Mouse (Mus musculus): ENCODE results near the gene Trim2. TPM values are rescaled to one million over a fixed set of nuclear protein-coding genes. Genes with fewer than 3 reads are reported as not detected.

Gene Trim2
- polyA plus RNA-seq, 1 experiment from 2014 or later, result 138 TPM

DNA sequence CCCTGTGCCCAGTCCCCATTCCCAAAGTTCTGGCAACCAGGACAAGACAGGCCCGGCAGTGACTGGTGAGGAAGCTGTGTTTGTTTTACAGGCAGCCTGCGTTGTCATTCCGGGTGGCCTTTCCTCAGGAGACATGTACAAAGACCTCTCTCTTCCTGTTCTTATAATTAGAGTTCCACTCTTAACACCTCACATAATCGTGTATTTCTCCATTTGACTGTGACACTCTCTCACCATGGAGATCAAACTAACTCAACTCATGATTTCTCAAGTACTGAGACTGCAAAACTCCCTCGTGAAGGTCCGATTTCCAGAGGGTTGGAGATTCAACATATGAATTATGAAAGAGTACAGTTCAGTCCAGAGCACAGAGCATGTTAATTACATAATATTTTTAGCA lies 170.7 kb downstream of the Trim2 start:
- Histone ChIP-seq H3K4me1 (no peaks in the 10 kb centered on the region), H3K27me3 (no peaks in the 10 kb centered on the region), H3K36me3 (ENCODE audit: poor library complexity, severe bottlenecking) (no peaks in the 10 kb centered on the region), H3K4me2 (no peak overlapping the region), H3K9ac (no peak overlapping the region), H3K9me3 (replicated peaks) (no peaks in the 10 kb centered on the region), H3K27ac (no peak overlapping the region), H3K4me3 (no peak overlapping the region)
- WGBS, result 76% methylated on average over 6 of the region's 6 CpGs
- ATAC-seq, result no peak

DNA sequence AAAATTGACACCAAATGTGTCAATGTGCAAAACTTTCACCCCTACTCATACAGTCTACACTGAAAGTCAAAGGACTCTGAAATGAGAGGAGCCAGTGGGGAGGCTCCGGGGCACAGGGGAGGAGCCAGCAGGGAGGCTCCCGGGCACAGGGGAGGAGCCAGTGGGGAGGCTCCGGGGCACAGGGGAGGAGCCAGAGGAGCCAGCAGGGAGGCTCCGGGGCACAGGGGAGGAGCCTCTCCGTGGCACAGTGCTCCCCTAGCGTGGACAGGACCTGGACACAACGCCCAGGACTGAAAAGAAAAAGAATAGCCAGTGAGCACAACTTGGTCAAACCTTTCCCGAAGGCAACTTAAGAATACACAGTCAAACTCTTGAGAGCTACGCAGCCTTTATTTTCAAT lies 171.3 kb downstream of the Trim2 start:
- no peak; the same call in 1 of the 2 replicates for ATAC-seq
- 31% methylated on average over 9 of the region's 9 CpGs for WGBS
- H3K36me3 ChIP-seq (ENCODE audit: poor library complexity, severe bottlenecking), result no peaks in the 10 kb centered on the region
- H3K9ac ChIP-seq, result no peak overlapping the region
- H3K9me3 ChIP-seq (replicated peaks), result no peaks in the 10 kb centered on the region
- no peak overlapping the region for H3K27ac ChIP-seq
- H3K4me3 ChIP-seq, result no peak overlapping the region
- H3K4me2 ChIP-seq, result no peak overlapping the region
- no peaks in the 10 kb centered on the region for H3K27me3 ChIP-seq
- H3K4me1 ChIP-seq, result no peaks in the 10 kb centered on the region

DNA sequence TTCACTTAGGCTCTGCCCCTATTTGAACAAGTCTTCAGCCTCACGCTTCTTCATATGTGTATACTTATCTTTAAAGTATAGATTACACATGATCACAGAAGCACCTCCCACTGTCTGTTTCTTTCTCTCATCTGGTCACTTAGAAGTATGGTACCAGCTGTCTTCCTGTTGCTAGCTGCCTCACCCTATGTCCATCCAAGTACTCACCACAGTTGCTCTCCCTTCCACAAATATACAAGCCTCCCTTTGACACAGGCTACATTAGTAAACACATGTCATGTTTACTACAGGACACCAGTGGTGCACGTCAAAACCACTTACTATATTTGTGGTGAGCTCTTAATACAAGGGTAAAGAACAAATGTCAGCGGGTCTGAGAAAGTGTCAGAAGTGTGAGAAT lies 175.3 kb downstream of the Trim2 start:
- Histone ChIP-seq H3K4me3 (no peak overlapping the region), H3K9ac (no peak overlapping the region), H3K27ac (no peak overlapping the region), H3K27me3 (no peaks in the 10 kb centered on the region), H3K4me2 (no peak overlapping the region), H3K9me3 (replicated peaks) (no peaks in the 10 kb centered on the region), H3K4me1 (no peaks in the 10 kb centered on the region), H3K36me3 (ENCODE audit: poor library complexity, severe bottlenecking) (no peaks in the 10 kb centered on the region)
- ATAC-seq, result no peak
- WGBS, result 93% methylated on average over 3 of the region's 3 CpGs

DNA sequence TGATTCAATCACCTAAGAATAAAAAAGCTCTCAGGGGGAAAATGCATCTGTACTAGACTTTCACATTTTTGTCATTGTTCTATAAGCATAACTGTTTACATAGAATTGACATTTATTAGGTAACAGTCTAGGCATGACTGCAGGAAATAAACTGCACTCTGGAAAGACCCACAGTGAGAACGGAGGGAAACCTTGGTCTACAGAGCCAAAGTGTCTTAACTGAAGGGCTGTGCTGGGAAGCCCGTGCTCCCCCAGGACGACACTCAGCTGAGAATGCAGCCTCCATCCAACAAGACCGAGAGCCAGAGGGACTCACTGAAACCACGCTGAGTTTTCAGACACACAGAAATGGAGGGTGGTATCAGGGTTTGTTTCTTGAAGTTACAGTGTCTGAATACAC lies 175.9 kb downstream of the Trim2 start:
- H3K9ac ChIP-seq, result no peak overlapping the region
- no peak for ATAC-seq
- no peak overlapping the region for H3K27ac ChIP-seq
- 82% methylated on average over 5 of the region's 5 CpGs for WGBS
- no peaks in the 10 kb centered on the region for H3K9me3 ChIP-seq (replicated peaks)
- H3K36me3 ChIP-seq (ENCODE audit: poor library complexity, severe bottlenecking), result no peaks in the 10 kb centered on the region
- H3K4me1 ChIP-seq, result no peaks in the 10 kb centered on the region
- no peaks in the 10 kb centered on the region for H3K27me3 ChIP-seq
- H3K4me2 ChIP-seq, result no peak overlapping the region
- H3K4me3 ChIP-seq, result no peak overlapping the region

DNA sequence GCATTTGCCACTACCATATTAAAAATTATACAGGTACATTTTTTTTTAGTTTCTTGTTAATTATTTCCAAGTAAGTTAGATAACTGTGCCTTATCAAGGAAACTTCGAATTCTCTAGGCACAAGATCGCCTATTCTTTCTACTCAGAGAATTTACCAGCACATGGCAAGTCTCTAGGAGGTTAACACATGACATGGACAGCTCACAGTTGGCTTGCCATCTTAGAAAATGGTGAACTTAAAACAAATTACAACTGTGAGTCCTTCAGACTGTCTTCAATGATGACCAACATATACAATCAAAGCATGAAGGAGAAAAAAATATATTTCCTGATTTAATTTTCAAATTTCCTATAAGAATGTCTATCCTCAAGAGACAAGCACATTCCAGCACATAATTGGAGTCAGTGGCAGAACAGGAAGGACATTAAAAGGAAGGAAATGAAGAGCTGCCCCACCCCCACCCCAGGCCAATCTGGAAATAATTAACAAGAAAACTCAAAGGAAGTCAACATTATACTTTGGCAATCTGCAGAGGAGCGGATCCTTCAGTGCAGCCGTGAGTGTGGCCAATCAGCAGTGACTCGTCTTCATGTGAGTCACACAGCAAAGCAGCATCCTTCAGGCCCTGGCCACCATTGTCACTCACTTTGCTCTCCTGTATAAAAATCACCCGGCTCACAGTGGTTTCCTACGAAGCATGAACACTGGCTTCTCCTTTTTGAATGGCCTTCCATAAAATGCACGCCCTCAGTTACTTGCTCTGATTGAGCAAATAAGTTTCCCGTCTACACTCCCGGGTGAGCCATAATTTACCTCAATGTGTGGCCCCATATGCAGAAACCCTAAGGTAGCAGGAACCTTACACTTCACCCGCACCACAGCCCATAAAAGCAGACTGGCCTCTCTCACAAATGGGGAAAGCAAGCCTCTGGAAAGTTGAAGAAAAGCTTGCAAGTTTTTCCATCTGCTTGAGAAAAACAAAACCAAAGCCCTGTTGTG lies 177.5 kb downstream of the Trim2 start:
- no peaks in the 10 kb centered on the region for H3K4me1 ChIP-seq
- no peaks in the 10 kb centered on the region for H3K27me3 ChIP-seq
- no peak overlapping the region for H3K4me2 ChIP-seq
- 79% methylated on average over 11 of the region's 11 CpGs for WGBS
- H3K9me3 ChIP-seq (replicated peaks), result no peaks in the 10 kb centered on the region
- no peak overlapping the region for H3K27ac ChIP-seq
- no peaks in the 10 kb centered on the region for H3K36me3 ChIP-seq (ENCODE audit: poor library complexity, severe bottlenecking)
- ATAC-seq, result no peak
- no peak overlapping the region for H3K9ac ChIP-seq
- H3K4me3 ChIP-seq, result no peak overlapping the region

DNA sequence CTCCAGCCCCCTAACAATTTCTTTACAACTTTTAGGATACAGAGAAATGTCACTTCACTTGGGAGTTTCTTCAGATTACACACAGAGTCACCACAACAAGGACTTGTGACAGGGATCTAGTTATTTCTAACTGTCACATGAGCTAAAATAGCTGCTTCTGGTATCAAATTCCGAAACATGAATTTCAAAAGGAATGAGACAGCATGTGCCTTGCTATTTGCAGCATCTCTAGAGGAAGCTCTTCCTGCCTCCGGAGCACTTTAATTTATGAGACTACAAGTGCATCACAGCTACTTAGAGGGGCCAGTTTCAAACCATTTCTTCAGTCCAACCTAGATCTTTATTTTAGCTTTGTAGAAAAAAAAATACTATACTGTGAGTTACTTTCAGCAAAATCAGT lies 179.2 kb downstream of the Trim2 start:
- ATAC-seq, result no peak
- H3K4me2 ChIP-seq, result no peak overlapping the region
- H3K4me1 ChIP-seq, result no peaks in the 10 kb centered on the region
- no peaks in the 10 kb centered on the region for H3K36me3 ChIP-seq (ENCODE audit: poor library complexity, severe bottlenecking)
- no peak overlapping the region for H3K9ac ChIP-seq
- no peak overlapping the region for H3K4me3 ChIP-seq
- H3K27ac ChIP-seq, result no peak overlapping the region
- H3K9me3 ChIP-seq (replicated peaks), result no peaks in the 10 kb centered on the region
- H3K27me3 ChIP-seq, result no peaks in the 10 kb centered on the region
- 91% methylated on average over 2 of the region's 2 CpGs for WGBS

DNA sequence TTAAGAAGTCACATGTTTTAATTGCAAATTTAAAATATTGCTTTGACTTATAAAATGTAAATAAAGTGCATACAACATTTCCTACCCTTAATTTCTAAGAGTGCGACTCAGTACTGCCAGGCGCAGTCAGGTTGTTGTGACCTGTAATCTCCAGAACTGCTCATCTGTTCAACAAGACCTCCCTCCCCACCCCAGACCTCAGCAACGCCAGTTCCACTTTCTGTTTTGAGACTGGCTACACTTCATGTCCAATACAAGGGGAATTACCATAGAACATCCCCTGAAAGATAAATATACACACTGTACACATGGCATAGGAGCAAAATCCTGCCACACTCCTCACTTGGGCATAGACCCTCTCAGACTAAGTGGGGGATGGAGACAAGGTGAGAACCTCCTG lies 180.0 kb downstream of the Trim2 start:
- H3K27ac ChIP-seq, result no peak overlapping the region
- H3K9ac ChIP-seq, result no peak overlapping the region
- no peak overlapping the region for H3K4me2 ChIP-seq
- no peaks in the 10 kb centered on the region for H3K4me1 ChIP-seq
- no peaks in the 10 kb centered on the region for H3K36me3 ChIP-seq (ENCODE audit: poor library complexity, severe bottlenecking)
- ATAC-seq, result no peak
- WGBS, result 90% methylated on average over 3 of the region's 3 CpGs
- H3K27me3 ChIP-seq, result no peaks in the 10 kb centered on the region
- no peak overlapping the region for H3K4me3 ChIP-seq
- no peaks in the 10 kb centered on the region for H3K9me3 ChIP-seq (replicated peaks)

DNA sequence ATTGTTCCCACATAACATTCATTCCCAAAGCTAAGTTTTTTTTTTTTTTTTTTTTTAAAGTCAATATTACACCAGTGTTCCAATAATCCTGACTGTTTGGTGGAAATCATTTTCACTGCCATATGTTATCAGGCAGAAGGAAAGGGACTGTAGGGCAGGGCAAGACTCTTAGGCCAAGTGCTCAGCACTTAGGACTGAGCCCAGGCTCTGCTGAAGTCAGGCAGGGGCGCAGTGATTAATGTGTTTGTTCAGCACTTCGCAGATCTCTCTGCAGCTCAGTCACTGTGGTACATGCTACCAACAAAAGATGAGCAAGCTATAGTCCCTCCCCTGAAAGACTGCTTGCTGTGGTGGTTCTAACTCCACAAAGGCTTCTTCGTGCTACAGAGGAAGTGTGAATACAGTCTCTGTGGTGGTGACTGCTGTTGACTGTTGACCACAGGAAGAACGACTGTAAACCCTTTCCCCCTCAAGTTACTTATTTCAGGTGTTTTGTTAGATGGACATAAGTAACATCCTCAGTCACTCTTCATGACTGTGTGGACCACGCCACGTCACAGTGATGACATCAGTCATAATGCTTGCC lies 180.9 kb downstream of the Trim2 start:
- H3K9ac ChIP-seq, result no peak overlapping the region
- H3K4me1 ChIP-seq, result no peaks in the 10 kb centered on the region
- H3K4me3 ChIP-seq, result no peak overlapping the region
- no peak overlapping the region for H3K4me2 ChIP-seq
- H3K9me3 ChIP-seq (replicated peaks), result no peaks in the 10 kb centered on the region
- WGBS, result 80% methylated on average over 6 of the region's 6 CpGs
- no peaks in the 10 kb centered on the region for H3K36me3 ChIP-seq (ENCODE audit: poor library complexity, severe bottlenecking)
- H3K27me3 ChIP-seq, result no peaks in the 10 kb centered on the region
- no peak for ATAC-seq
- no peak overlapping the region for H3K27ac ChIP-seq

DNA sequence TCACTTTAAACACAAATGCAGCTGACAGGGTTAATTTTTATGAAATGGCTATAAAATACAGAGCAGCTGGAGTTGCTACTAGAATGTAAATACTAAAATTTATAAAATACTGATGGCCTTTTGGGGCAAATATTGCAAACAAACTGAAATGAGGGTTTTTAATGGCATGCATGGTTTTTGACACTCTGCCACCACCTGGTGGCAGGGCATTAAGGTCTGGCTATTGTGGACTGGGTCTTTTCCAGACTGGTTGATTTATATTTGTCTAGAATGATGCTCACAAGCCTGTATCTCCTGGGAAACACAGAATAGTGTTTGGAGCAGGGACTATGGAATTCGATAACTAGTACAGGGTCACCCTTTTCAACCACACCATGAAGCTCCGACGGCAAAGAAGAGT lies 183.2 kb downstream of the Trim2 start:
- Histone ChIP-seq H3K36me3 (ENCODE audit: poor library complexity, severe bottlenecking) (no peaks in the 10 kb centered on the region), H3K9ac (no peak overlapping the region), H3K4me2 (no peak overlapping the region), H3K4me3 (no peak overlapping the region), H3K27ac (no peak overlapping the region), H3K9me3 (replicated peaks) (no peaks in the 10 kb centered on the region), H3K4me1 (no peaks in the 10 kb centered on the region), H3K27me3 (no peaks in the 10 kb centered on the region)
- 83% methylated on average over 3 of the region's 3 CpGs for WGBS
- ATAC-seq, result no peak

DNA sequence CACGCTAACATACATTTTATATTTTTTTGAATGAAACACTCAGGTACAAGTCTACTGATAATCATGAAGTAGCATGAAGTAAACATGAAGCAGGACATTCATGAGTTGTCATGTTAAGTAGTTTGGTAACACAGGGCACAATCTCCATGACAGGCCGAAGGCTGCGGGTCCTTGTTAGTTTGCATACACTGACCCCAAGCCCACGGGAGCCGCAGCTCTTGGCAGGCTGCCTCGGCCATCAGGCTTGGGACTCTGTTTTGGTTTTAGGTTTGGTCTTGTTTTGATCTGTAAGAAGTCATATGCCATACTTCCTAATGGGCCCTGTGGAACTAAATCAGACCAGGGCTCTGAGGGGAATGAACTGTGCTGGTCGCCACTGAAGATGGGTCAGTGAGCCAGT lies 188.0 kb downstream of the Trim2 start:
- no peaks in the 10 kb centered on the region for H3K27me3 ChIP-seq
- no peaks in the 10 kb centered on the region for H3K9me3 ChIP-seq (replicated peaks)
- WGBS, result 80% methylated on average over 7 of the region's 7 CpGs
- no peak overlapping the region for H3K9ac ChIP-seq
- H3K4me1 ChIP-seq, result no peaks in the 10 kb centered on the region
- H3K4me3 ChIP-seq, result no peak overlapping the region
- no peak overlapping the region for H3K4me2 ChIP-seq
- no peaks in the 10 kb centered on the region for H3K36me3 ChIP-seq (ENCODE audit: poor library complexity, severe bottlenecking)
- no peak overlapping the region for H3K27ac ChIP-seq
- no peak for ATAC-seq

DNA sequence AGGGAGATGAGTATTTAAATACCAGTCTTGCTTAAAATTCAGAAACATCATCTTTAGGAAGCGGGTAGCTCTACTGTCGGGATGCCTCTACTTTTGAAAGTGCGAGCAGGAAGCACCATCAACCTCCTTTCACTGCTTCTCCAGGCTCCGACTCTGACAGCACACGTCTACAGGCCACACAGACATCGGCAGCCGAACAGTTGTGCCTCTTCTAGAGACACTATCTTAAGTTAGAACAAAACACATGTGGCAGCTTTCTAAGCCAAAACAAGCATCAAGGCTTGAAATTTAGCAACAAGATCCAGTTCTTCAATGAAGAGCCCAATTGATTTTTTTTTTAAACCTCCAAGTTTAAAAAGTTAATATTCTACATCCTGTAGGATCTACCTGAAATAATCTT lies 188.5 kb downstream of the Trim2 start:
- WGBS, result 88% methylated on average over 7 of the region's 7 CpGs
- no peak overlapping the region for H3K27ac ChIP-seq

More for the DNA sequence above, 188.5 kb downstream of the Trim2 start:
- H3K9ac ChIP-seq, result no peak overlapping the region
- no peak overlapping the region for H3K4me2 ChIP-seq
- H3K9me3 ChIP-seq (replicated peaks), result no peaks in the 10 kb centered on the region
- no peaks in the 10 kb centered on the region for H3K27me3 ChIP-seq
- ATAC-seq, result no peak
- H3K4me1 ChIP-seq, result no peaks in the 10 kb centered on the region
- H3K36me3 ChIP-seq (ENCODE audit: poor library complexity, severe bottlenecking), result no peaks in the 10 kb centered on the region
- H3K4me3 ChIP-seq, result no peak overlapping the region

Measured in forebrain, embryonic 13.5 days (tissue).